Mouse (Mus musculus) layer of hippocampus, adult 9-11 months (tissue): ENCODE data around the gene Asb9.

Experiments
- DNase-seq: peaks from one replicate; pipeline ENCODE4 v3.0.0; 2022

The Asb9 gene

DNA sequence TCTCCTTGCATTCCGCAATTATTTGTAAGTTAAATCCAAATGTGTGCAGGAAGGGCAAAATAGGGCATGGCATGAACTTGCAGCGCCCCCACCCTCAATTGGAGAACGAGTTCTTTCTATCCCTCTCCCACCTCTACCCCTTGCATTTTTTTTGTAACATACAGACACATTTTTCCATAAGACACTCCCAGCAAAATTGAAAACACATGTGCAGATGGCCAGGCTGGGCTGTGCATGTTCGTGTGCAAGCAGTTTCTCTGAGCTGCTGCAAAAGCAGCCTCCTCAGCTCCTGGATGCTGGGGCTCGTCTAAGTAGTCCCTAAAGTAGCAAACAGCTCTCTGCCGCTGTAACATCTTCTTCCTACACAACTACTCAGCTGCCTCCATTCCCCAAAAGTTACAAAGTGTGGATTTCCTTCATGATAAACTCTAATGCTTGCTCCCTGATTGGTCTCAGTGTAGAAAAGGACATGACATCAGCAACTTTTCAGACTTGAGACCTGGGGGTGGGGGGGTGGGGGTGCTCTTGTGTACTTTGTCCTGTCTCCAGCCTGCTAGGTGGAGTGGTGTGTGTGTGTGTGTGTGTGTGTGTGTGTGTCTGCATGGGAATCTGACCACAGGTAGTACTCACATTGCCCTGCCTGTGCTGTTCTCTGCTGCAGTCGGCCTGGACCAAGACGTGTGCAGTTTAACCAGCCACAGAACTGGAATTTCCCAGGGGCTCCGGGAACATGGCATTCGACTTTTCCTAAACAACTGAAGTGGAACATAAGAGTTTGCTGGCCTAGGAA is at the start of gene Asb9:
TSS of gene Asb9 (plus strand) at position 619 of the 790 bp plus-strand sequence.
- no peak for DNase-seq

DNA sequence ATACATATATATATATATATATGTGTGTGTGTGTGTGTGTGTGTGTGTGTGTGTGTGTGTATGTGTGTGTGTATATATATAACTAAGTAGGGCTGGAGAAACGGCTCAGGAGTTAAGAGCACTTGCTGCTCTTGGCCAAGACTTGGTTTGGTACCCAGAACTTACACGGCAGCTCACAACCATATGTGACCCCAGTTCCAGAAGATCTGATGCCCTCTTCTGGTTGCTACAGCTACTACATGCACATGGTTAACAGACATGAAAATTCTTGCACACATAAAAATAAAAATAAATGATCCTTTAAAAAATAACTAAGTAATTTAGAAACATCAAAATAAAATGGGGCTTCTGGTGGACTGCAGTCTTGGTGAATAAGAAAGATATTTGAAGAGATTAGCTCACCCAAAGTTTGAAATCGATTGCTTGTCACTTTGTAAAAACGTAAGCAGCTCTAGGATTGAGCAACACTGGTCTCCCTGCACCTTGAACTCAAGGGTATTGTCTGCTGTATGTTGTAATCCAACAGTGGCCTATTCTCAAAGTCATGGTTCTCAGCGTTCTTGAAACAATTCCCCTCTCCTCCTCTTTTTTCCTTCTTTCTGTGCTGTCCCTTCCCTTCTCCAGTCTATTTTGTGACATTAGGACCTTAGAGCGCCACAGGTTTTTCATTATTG is 46.8 kb upstream of the Asb9 start:
- DNase-seq, result no peak

DNA sequence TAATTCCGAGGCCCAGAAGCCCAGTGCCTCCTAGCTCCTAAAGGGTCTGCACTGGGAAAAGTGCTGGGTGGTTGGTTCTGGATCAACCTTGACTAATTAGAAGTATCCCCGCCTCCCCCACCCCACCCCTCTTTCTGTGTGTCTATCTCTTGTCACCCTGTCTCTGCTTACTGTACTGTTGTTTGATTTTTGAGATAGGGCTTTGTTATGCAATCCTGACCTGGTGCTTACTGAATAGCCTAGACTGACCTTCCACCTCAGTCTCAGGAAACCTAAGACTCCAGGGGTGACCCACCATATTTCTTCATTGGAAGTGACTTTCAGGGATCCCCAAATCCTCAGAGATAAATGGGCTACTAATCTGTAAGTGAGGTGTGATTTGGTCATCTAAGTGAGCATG is 3.9 kb upstream of the Asb9 start:
- no peak for DNase-seq

DNA sequence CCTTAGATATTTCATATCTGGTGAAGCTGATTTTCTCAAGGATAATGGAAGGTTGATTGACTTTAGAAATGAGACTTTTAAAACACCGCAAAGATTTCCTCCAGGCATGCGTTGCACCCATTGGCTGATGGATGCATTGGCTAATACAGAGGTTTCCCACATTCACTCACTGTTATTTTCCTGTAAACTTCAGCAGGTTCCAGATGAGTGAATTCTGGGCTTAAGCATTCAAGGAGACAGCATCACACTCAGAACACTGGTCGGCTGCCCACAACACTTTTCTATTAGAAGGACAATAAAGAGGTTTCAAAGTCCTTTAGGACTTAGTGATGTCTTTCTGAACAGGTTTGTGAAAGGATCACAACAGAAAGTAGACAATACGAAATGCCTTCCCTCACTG is 941 bp downstream of the Asb9 start:
- no peak for DNase-seq

DNA sequence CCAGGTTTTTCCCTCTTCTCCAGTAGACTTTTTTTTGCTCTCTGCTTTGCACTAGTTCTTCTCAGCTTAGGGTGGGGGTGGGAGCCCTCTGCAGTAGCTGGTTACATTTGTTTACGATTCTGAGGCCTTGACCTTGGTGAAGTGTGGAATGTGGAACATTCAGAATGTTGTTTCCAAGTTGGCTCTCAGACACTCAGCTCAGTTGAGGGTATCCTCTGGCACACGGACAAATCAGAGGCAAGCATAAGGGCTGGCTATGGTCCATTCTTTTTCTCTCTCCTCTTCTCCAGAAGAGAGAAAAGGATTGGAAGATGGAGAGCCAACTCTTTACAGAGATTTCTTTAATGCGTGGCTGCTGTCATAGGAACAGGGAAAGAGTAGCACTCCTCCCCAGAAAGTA is 2.6 kb downstream of the Asb9 start:
- no peak for DNase-seq

DNA sequence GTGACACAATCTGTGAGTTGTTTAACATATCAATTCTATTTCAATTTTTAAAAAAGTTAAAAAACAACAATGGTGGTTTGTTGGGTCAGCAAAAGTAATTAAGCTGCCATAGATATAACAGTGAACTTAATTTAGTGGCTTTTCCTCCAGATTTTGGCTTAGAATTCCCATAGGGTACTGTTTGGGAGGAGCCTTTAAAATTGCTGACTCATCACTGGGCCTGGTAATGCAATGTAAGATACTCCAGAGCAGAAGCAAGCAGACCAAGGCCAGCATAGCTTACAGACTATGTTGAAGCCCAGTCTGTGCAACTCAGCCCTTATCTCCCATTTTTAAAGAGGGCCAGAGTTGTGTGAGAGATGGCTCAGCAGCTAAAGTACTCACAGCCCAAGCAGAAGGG is 16.0 kb downstream of the Asb9 start:
- DNase-seq, result no peak

DNA sequence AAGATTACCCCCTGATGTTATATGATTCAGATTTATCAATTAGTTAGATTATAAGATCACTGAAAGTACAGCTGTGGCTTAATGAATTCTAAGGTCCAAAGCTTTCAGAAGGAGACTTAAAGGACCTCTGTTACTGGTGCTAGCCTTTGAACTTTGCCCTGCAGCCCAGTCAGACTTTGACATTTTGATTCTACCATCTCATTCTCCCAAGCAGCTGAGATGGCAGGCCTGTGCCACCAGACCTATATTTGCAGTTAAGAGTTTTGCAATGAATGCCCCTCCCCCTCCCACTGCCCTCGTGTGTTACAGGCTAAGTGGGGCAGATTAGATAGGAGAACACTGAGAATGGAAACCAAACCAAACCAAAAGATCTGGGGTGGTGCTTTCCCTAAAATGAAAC is 20.4 kb downstream of the Asb9 start:
- DNase-seq, result no peak

DNA sequence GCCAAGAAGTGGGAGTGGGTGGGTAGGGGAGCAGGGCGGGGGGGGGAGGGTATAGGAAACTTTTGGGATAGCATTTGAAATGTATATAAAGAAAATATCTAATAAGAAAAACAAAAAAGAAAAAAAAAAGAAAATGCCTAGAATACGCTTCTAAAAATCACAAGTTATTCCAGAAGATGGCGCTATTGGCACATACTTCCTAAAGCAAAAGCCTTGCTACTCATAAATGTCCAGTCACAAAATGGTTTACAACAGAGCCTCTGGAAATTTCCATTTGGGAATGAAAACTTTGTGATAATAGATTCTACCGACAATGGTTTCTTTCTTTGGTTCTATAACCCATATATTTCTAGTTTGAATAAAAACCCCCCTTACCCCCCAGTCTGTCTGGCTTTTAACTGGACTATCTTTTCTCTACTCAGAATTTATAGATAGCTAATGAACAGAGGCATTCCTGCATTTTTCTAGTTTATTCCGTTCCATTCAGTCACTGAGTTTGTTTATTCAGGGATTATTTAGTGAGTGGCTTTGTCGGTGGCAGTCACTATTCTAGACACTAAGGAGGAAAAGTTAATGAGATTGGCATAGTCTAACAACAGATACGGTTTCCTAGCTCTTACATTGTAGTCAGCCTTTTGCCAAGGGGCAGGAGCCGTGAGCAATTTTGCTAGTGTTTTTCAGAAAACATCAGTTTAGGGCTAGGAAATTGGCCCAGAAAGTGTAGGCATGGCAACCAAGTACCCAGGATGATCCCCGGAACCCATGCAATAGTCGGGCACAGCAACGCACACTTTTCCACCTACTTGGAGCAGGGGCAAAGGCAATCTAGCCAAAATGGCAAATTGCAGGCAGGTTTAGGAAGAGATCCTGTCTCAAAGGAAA is 35.5 kb downstream of the Asb9 start:
- no peak for DNase-seq

DNA sequence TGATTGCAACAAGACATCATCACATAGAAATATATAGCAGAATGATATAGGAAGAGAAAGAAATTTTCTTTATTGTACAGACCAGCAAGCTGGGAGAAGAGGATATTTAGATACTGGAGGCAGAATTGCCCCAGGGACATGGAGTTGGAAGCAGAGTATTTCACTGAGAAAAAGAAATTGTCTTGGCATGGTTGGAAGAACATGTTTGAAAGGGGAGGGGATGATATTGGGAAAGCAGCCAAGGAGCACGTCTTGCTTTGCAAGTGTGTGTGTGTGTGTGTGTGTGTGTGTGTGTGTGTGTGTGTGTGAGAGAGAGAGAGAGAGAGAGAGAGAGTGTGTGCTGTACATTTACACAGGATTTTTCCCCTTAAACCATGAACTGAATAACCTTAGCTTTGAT is 64.1 kb downstream of the Asb9 start:
- no peak for DNase-seq

DNA sequence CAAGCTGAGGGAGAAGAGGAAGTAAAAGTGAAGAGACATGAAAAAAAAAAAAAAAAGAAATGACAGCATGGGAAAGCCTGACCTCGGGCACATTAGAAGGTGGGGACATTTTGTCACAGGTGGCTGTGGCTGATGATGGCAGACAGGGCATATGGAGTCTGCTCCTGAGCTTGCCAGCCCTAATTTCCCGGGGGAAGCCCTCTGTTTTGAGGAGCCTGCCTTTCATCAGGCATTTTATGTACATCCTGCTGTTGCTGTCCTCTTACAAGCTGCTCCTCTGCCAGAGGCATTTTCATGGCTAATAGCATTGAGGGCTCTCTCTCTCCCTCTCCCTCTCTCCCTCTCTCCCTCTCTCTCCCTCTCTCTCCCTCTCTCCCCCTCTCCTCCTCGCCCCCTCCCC is 70.8 kb downstream of the Asb9 start:
- no peak for DNase-seq
